Mouse (Mus musculus): ENCODE results near the gene Dip2c. TPM values are rescaled to one million over a fixed set of nuclear protein-coding genes. Genes with fewer than 3 reads are reported as not detected.

The Dip2c gene
- polyA plus RNA-seq, 1 experiment from 2014 or later, result 14.7 TPM

DNA sequence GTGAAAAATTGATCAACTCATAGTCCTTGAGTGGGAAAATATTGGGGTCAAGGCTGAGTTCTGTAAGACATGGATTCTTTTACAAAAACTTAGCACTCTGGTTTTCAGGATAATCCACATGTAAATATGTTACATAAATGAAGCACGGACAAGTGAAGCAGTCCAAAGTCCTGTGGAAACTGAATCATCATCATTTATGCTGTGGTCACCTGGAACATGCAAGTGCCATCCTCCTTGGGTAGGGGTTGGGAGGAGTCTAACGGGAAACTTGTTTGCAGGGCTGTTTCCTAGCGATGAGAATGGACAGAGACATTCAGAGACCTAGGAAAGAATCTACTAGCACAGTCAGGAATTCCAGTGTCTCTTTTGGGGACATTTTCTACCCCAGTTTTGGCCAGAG, 213.4 kb downstream of the Dip2c start:
- Histone ChIP-seq H3K27me3 (replicated peaks) (no peaks in the 10 kb centered on the region), H3K9ac (no peak overlapping the region), H3K9me3 (no peaks in the 10 kb centered on the region), H3K27ac (no peak overlapping the region), H3K4me1 (peaks cover 3% of the 10 kb centered on the region; the same call in 1 of the 2 replicates), H3K4me3 (no peak overlapping the region), H3K4me2 (no peak overlapping the region), H3K36me3 (replicated peaks) (no peaks in the 10 kb centered on the region)
- WGBS, result 88% methylated on average over 3 of the region's 3 CpGs
- ATAC-seq (replicated peaks), result no peak

DNA sequence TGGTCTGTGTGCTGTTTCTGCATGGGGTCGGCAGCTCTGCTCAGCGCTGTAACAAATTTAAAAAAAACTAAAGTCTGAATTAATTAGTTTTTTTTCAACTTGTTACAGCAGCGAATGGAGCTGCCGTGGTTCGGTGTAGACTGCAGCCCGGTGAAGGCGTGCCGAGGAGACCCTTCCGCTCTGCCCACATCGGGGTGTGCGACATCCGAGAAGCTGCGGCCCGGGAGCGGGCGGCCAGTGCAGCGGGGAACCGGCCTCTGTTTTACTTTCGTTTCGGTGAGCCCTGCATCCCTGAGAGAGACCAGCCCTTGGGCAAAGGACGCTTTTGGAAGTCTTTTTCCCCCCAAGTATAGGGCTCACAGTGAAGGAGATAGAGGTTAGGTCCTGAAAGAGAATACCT, 218.4 kb downstream of the Dip2c start:
- Histone ChIP-seq H3K9ac (no peak overlapping the region), H3K9me3 (no peaks in the 10 kb centered on the region), H3K4me2 (no peak overlapping the region), H3K27ac (no peak overlapping the region), H3K36me3 (replicated peaks) (no peaks in the 10 kb centered on the region), H3K27me3 (replicated peaks) (no peaks in the 10 kb centered on the region), H3K4me1 (peaks cover 3% of the 10 kb centered on the region; the same call in 1 of the 2 replicates), H3K4me3 (peak overlapping the region; percentile 10; the same call in 1 of the 2 replicates)
- ATAC-seq (replicated peaks), result peak; percentile 29
- WGBS, result 73% methylated on average over 21 of the region's 21 CpGs

DNA sequence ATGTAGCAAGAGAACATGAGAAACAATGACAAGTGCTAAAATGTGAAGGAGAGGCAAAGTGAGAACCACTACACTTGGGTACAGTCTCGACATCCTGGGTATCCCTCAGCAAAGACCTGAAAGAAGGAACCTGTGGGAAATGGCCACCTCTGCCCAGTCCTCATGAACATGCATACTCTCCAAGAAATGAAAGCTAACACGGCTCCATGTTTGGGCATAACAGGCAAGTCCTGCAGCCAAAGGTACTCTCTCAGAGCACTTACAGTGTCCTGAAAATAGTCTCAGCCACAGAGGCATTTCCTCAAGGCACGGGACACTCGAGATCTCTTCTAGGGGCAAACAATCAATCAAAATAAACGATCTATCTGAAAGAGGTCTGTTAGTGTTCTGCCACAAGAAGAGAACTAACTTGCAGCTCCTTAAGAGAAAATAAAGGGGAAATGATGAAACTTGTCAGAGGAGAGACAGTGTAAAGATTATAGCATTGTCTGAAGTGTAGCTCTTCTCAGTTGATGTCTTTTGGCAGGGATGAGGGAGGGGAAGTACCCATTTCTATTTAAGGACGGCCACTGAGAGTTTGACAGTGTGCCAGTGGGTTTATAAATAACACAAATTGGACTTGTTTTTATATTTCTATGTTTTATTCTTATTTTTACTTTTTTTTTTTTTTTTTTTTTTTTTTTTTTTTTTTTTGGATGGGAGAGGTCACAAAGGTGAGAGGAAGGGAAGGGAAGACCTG, 228.0 kb downstream of the Dip2c start:
- H3K9ac ChIP-seq, result no peak overlapping the region
- 80% methylated on average over 6 of the region's 6 CpGs for WGBS

DNA sequence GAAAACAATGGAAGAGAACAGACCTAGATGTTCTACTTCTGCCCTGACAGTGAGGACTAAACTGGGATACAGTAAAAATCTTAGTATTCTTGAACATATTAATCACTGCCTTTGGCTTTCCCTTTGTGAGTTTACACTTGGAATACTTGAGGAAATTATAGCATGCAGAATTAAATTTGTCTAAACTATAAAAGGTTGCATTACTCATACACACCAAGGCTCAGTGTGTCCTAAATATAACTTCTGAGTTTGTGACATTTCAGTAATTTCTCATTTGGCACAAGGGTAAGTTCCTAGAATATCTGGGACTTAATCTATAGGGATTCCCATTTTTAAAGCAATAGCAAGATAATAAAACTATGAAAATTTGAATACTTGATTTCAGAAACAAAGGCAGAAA, 262.2 kb downstream of the Dip2c start:
- Histone ChIP-seq H3K4me3 (no peak overlapping the region), H3K4me1 (no peaks in the 10 kb centered on the region), H3K4me2 (no peak overlapping the region), H3K9me3 (no peaks in the 10 kb centered on the region), H3K27me3 (replicated peaks) (no peaks in the 10 kb centered on the region), H3K27ac (no peak overlapping the region), H3K36me3 (replicated peaks) (no peaks in the 10 kb centered on the region), H3K9ac (no peak overlapping the region)
- ATAC-seq (replicated peaks), result no peak

More for the DNA sequence above, 228.0 kb downstream of the Dip2c start:
- Histone ChIP-seq H3K4me3 (no peak overlapping the region), H3K27me3 (replicated peaks) (no peaks in the 10 kb centered on the region), H3K36me3 (replicated peaks) (no peaks in the 10 kb centered on the region), H3K4me2 (no peak overlapping the region), H3K27ac (no peak overlapping the region), H3K9me3 (no peaks in the 10 kb centered on the region), H3K4me1 (no peaks in the 10 kb centered on the region)
- ATAC-seq (replicated peaks), result no peak

DNA sequence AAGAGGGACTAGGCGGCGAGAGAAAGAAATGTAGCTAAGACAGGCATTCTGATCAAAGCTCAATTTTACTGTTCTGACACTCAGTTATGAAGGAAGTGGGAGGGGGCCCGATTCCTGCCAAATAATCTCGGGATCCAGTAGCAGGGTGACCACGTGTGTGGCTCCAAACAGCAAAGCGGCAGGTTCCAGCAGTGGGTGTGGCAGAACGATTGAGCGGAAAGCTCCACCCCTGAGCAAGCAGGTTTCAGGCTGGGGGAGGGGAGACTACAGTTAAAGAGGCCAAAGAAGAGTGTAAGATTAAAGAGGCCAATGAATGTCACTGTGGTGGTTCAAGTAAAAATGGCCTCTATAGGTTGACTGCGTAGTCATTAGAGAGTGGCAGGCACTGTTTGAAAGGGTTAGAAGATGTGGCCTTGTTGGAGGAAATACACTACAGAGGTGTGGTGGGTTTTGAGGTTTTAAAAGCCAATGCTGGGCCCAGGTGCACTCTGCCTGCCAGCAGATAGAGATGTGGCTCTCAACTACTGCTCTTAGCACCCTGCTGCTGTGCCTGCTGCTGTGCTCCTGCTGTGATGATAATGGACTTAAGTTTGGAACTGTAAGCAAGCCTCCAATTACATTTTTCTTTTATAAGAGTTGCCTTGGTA, 271.5 kb downstream of the Dip2c start:
- H3K27ac ChIP-seq, result no peak overlapping the region
- H3K4me2 ChIP-seq, result no peak overlapping the region
- no peaks in the 10 kb centered on the region for H3K36me3 ChIP-seq (replicated peaks)
- H3K27me3 ChIP-seq (replicated peaks), result no peaks in the 10 kb centered on the region
- ATAC-seq (replicated peaks), result no peak; the same call in 1 of the 2 replicates
- no peak overlapping the region for H3K9ac ChIP-seq
- no peaks in the 10 kb centered on the region for H3K9me3 ChIP-seq
- WGBS, result 19% methylated on average over 9 of the region's 9 CpGs
- no peak overlapping the region for H3K4me3 ChIP-seq
- H3K4me1 ChIP-seq, result peaks cover 5% of the 10 kb centered on the region; the same call in 1 of the 2 replicates

DNA sequence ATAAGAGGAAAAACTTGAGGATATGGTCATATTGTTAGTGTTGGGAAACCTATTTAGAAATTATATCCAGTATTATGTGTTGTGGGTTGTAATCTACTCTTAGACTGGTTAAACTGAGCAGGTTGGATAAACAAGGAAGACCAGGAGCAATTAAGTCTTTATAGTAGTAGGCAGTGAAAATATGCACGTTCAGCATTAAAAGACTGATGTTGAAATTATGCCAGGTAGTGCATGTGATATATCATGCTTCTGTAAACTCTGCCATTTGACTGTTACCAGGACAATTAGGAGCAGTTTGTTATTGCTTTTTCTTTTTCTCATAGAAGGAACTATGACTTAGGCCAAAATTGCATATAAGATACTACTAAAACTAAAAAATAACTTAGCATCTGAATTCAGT, 285.8 kb downstream of the Dip2c start:
- no peak overlapping the region for H3K4me2 ChIP-seq
- H3K4me1 ChIP-seq, result no peaks in the 10 kb centered on the region
- ATAC-seq (replicated peaks), result no peak
- no peak overlapping the region for H3K9ac ChIP-seq
- no peak overlapping the region for H3K27ac ChIP-seq
- H3K36me3 ChIP-seq (replicated peaks), result no peaks in the 10 kb centered on the region
- no peak overlapping the region for H3K4me3 ChIP-seq
- H3K9me3 ChIP-seq, result no peaks in the 10 kb centered on the region
- H3K27me3 ChIP-seq (replicated peaks), result no peaks in the 10 kb centered on the region
- 96% methylated on average over 1 of the region's 1 CpGs for WGBS

DNA sequence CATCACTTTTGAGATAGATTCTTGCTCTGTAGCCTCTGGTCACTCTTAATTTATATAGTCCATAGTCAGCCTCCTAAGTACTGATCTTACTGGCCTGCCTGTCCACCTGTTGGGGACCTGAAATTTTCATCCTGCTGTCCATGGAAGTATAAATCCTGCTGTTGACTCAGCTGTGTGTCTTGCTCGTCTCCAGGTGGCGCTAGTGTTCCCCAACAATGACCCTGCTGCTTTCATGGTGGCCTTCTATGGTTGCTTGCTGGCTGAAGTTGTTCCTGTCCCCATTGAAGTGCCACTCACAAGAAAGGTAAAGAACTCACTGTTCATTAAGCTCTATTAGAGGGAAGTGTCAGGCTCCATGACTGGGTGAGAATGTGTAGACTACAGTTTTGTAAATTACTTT, 286.6 kb downstream of the Dip2c start:
- Histone ChIP-seq H3K4me3 (no peak overlapping the region), H3K9me3 (no peaks in the 10 kb centered on the region), H3K4me2 (no peak overlapping the region), H3K36me3 (replicated peaks) (0 out of 2 replicates have a peak, but pooled peaks cover 4% of the 10 kb centered on the region), H3K27ac (no peak overlapping the region), H3K27me3 (replicated peaks) (no peaks in the 10 kb centered on the region), H3K4me1 (no peaks in the 10 kb centered on the region), H3K9ac (no peak overlapping the region)
- WGBS, result 6% methylated on average over 2 of the region's 2 CpGs
- no peak for ATAC-seq (replicated peaks)

DNA sequence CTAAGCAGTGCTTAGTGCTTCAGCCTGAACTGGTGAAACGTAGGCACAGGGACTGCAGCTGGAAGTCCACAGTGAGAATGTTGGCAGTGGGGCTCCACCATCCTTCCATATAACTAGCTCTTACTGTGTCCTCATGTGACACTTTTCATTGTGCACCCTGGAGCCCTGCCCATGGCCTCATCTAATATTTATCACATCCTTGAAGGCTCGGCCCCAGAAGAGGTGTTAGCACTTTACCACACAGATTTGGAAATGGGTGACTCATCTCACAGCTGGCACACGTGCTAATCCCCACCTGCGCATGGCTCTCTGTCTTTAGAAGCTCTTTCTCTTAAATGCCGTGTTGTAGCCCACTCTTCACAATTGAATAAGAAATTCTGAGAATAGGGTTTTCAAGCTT, 292.5 kb downstream of the Dip2c start:
- Histone ChIP-seq H3K27ac (no peak overlapping the region), H3K27me3 (replicated peaks) (no peaks in the 10 kb centered on the region), H3K9me3 (no peaks in the 10 kb centered on the region), H3K36me3 (replicated peaks) (peaks cover 13% of the 10 kb centered on the region; the same call in 1 of the 2 replicates), H3K4me2 (no peak overlapping the region), H3K4me3 (no peak overlapping the region), H3K4me1 (no peaks in the 10 kb centered on the region), H3K9ac (no peak overlapping the region)
- 85% methylated on average over 5 of the region's 5 CpGs for WGBS
- ATAC-seq (replicated peaks), result no peak

DNA sequence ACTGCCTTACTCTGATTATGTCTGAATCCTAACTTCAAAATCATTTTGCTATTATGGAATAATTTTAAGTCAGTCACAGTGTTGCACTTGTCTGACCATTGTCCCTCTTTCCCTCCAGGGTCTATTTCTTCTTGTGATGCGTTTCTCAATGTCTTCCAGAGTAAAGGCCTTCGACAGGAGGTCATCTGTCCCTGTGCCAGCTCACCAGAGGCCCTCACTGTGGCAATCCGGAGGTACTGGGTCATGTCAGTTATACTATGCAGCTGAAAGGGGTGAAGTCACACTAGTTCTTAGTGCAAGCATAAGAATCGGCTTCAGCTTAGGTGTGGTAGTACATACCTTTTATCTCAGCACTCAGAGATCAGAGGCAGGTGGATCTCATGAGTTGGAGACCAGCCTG, 300.4 kb downstream of the Dip2c start:
- Histone ChIP-seq H3K9ac (no peak overlapping the region), H3K4me3 (no peak overlapping the region), H3K27me3 (replicated peaks) (no peaks in the 10 kb centered on the region), H3K27ac (no peak overlapping the region), H3K4me1 (no peaks in the 10 kb centered on the region), H3K36me3 (replicated peaks) (0 out of 2 replicates have a peak, but pooled peaks cover 6% of the 10 kb centered on the region), H3K9me3 (no peaks in the 10 kb centered on the region), H3K4me2 (no peak overlapping the region)
- whole genome bisulfite sequencing, result 88% methylated on average over 4 of the region's 4 CpGs
- no peak for ATAC-seq (replicated peaks)

DNA sequence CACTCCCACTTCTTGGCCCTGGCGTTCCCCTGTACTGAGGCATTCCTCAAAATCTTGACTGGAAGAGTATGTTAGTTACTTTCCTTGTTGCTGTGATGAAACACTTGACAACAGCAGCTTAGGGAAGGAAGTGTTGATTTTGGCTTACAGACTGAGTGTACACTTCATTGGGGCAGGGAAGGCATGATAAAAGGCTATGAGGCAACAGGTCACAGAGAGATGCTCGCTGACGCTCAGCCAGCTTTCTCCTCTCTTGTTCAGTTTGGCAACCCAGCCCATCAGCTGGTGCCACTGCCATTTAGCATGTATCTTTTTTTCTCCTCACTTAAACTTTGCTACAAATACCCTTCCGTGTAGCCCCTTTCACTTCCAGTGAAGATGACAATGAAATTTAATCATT, 302.1 kb downstream of the Dip2c start:
- H3K4me1 ChIP-seq, result no peaks in the 10 kb centered on the region
- no peaks in the 10 kb centered on the region for H3K9me3 ChIP-seq
- no peaks in the 10 kb centered on the region for H3K27me3 ChIP-seq (replicated peaks)
- no peak for ATAC-seq (replicated peaks)
- H3K36me3 ChIP-seq (replicated peaks), result 0 out of 2 replicates have a peak, but pooled peaks cover 6% of the 10 kb centered on the region
- no peak overlapping the region for H3K9ac ChIP-seq
- H3K4me3 ChIP-seq, result no peak overlapping the region
- WGBS, result 83% methylated on average over 4 of the region's 4 CpGs
- no peak overlapping the region for H3K4me2 ChIP-seq
- H3K27ac ChIP-seq, result no peak overlapping the region

DNA sequence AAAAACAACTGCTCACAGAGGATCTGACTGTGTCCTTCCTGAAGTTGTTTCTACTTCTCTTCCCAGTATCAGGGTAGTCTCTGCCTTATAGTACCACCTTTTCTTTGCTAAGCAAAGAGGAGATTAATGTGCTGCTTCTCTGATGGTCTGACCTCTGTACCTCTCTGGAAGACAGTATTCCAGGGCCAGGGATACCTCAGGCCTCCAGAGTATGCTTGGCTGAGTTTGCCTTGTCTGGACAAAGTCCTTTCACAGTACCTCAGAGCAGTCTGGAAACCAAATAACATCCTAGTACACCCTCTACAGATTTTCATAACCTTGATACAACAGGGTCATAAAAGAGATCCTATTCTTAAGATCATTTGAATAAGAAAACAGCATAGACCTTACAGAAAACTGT, 305.5 kb downstream of the Dip2c start:
- Histone ChIP-seq H3K9me3 (no peaks in the 10 kb centered on the region), H3K27ac (no peak overlapping the region), H3K27me3 (replicated peaks) (no peaks in the 10 kb centered on the region), H3K4me3 (no peak overlapping the region), H3K4me2 (no peak overlapping the region), H3K9ac (no peak overlapping the region), H3K36me3 (replicated peaks) (0 out of 2 replicates have a peak, but pooled peaks cover 6% of the 10 kb centered on the region), H3K4me1 (no peaks in the 10 kb centered on the region)
- no peak for ATAC-seq (replicated peaks)

DNA sequence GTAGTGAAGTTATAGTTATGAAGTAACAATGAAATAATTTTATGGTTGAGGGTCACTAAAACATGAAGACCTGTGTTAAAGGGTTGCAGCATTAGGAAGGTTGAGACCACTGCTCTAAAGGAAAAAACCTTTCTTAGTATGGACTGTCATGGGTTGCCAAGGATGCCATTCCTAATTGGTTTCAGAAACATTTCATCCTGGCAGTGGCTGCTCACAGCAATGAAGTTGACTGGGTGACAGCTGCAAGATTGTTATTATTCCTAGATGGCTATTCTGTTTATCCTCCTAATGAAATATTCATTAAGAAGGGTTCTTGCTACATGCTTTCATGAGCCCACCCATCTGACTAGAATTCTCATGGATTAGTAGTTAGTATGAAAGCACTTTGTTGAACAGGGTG, 307.3 kb downstream of the Dip2c start:
- Histone ChIP-seq H3K4me2 (no peak overlapping the region), H3K9me3 (no peaks in the 10 kb centered on the region), H3K4me1 (no peaks in the 10 kb centered on the region), H3K27ac (no peak overlapping the region), H3K36me3 (replicated peaks) (0 out of 2 replicates have a peak, but pooled peaks cover 2% of the 10 kb centered on the region), H3K27me3 (replicated peaks) (no peaks in the 10 kb centered on the region), H3K4me3 (no peak overlapping the region), H3K9ac (no peak overlapping the region)
- peak; percentile 69 for ATAC-seq (replicated peaks)
